Mouse (Mus musculus): ENCODE results near the gene Car6. TPM values are rescaled to one million over a fixed set of nuclear protein-coding genes. Genes with fewer than 3 reads are reported as not detected.
A peak's percentile ranks its signal among the peaks of the same experiment; 100 is the strongest.

Gene Car6
- polyA plus RNA-seq, 1 experiment from 2014 or later = not detected

DNA sequence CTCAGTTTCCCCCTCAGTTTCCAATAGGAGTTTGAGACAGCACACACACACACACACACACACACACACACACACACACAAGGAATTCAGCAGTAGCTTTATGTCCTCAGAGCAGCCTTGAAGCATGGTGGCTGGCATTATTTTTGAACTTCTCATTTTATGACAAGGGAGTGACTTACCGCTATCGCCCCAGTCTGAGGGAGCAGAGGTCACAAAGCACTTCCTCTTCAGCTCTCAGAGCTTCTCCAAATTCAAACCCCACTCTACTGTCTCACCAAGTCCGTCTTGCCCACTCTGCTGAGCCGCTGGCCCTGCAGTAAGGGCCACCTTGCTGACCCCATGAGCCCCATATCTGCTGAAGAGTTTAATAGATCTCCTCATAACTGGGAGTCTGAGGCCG, 1.6 kb upstream of the Car6 start:
- Histone ChIP-seq H3K27me3 (ENCODE audit: insufficient read depth, low read length) (no peaks in the 10 kb centered on the region), H3K4me3 (replicated peaks; ENCODE audit: low read depth, low read length) (no peak overlapping the region), H3K9me3 (replicated peaks; ENCODE audit: low read length) (no peaks in the 10 kb centered on the region), H3K36me3 (ENCODE audit: insufficient read depth, low read length) (no peaks in the 10 kb centered on the region), H3K4me1 (replicated peaks; ENCODE audit: insufficient read depth, low read length) (no peaks in the 10 kb centered on the region), H3K27ac (no peak overlapping the region), H3K9ac (ENCODE audit: low read depth, low read length) (no peak overlapping the region), H3K4me2 (ENCODE audit: low read length) (no peak overlapping the region)
- TF ChIP-seq CTCF (IDR thresholded peaks at IDR 0.05; ENCODE audit: low read depth) = no peak
- WGBS = 76% methylated on average over 5 of the region's 5 CpGs
- ATAC-seq (replicated peaks; ENCODE audit: low FRiP score, low read depth) (no peak), DNase-seq (ENCODE audit: low spot score) (no peak)

DNA sequence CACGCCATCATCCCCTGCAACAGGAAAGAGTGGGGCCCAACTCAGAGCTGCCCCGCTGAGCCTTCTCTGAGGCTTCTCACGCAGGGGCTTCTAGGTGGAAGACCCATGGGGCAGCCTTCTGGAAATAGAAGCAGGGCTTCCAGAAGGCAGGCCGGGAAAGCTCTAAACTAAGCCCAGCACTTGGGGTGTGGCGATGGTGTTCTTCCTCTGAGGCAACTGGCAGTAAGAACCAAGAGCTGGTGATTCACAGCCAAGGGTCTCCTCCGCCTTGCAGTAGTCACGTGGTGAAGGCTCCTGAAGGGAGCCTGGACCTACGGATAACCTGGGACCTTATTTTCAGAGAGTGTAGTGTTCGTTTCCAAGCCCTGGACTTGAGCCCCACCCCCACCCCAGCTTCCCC, 2.9 kb downstream of the Car6 start:
- H3K27me3 ChIP-seq (ENCODE audit: insufficient read depth, low read length) = no peaks in the 10 kb centered on the region
- no peaks in the 10 kb centered on the region for H3K36me3 ChIP-seq (ENCODE audit: insufficient read depth, low read length)
- no peaks in the 10 kb centered on the region for H3K9me3 ChIP-seq (replicated peaks; ENCODE audit: low read length)
- DNase-seq (ENCODE audit: low spot score) = no peak
- no peak overlapping the region for H3K27ac ChIP-seq
- no peak overlapping the region for H3K4me2 ChIP-seq (ENCODE audit: low read length)
- H3K4me3 ChIP-seq (replicated peaks; ENCODE audit: low read depth, low read length) = no peak overlapping the region
- TF ChIP-seq CTCF (IDR thresholded peaks at IDR 0.05; ENCODE audit: low read depth) = no peak
- no peak for ATAC-seq (replicated peaks; ENCODE audit: low FRiP score, low read depth)
- H3K9ac ChIP-seq (ENCODE audit: low read depth, low read length) = no peak overlapping the region
- 80% methylated on average over 9 of the region's 9 CpGs for WGBS
- H3K4me1 ChIP-seq (replicated peaks; ENCODE audit: insufficient read depth, low read length) = no peaks in the 10 kb centered on the region

DNA sequence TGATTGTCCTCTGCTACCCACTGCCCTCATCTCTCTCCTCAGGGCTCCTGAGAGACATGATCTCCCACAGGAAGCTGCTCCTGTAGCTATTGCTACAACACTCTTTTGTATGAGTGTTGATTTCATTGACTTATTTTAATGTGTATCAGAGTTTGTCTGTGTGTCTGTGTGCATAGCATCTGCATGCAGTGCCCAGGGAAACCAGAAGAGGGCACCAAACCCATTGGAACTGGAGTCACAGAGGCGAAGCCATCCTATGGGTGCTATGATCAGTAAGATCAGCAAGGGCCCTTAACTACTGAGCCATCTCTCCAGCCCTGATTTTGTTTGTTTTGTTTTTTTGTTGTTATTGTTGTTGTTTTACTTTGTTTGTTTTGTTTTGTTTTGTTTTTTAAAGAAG, 7.2 kb downstream of the Car6 start:
- no peak overlapping the region for H3K4me3 ChIP-seq (replicated peaks; ENCODE audit: low read depth, low read length)
- H3K9ac ChIP-seq (ENCODE audit: low read depth, low read length) = no peak overlapping the region
- TF ChIP-seq CTCF (IDR thresholded peaks at IDR 0.05; ENCODE audit: low read depth) = peak; percentile 86
- H3K4me2 ChIP-seq (ENCODE audit: low read length) = no peak overlapping the region
- H3K27me3 ChIP-seq (ENCODE audit: insufficient read depth, low read length) = no peaks in the 10 kb centered on the region
- no peaks in the 10 kb centered on the region for H3K4me1 ChIP-seq (replicated peaks; ENCODE audit: insufficient read depth, low read length)
- 53% methylated on average over 1 of the region's 1 CpGs for WGBS
- no peaks in the 10 kb centered on the region for H3K9me3 ChIP-seq (replicated peaks; ENCODE audit: low read length)
- ATAC-seq (replicated peaks; ENCODE audit: low FRiP score, low read depth) = no peak
- no peaks in the 10 kb centered on the region for H3K36me3 ChIP-seq (ENCODE audit: insufficient read depth, low read length)
- H3K27ac ChIP-seq = no peak overlapping the region
- peak; percentile 57 for DNase-seq (ENCODE audit: low spot score)

DNA sequence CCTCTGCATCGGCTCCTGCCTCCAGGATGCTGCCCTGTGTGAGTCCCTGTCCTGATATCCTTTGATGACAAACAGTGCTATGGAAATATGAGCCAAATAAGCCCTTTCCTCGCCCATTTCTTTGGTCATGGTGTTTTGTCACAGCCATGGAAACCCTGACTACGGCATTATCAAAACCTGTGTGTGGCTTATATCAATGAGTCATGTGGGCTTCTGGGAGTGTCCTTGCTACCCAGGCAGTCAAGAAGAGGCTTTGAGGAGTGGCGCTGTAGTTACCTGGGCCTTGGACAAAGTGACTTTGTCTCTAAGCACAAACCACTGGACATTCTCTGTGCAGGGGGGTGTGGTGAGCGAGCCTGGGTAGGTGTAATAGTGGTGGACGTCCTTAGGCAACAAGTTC, 8.9 kb downstream of the Car6 start:
- Histone ChIP-seq H3K27me3 (ENCODE audit: insufficient read depth, low read length) (no peaks in the 10 kb centered on the region), H3K27ac (no peak overlapping the region), H3K4me1 (replicated peaks; ENCODE audit: insufficient read depth, low read length) (no peaks in the 10 kb centered on the region), H3K9me3 (replicated peaks; ENCODE audit: low read length) (no peaks in the 10 kb centered on the region), H3K9ac (ENCODE audit: low read depth, low read length) (no peak overlapping the region), H3K36me3 (ENCODE audit: insufficient read depth, low read length) (no peaks in the 10 kb centered on the region), H3K4me2 (ENCODE audit: low read length) (no peak overlapping the region), H3K4me3 (replicated peaks; ENCODE audit: low read depth, low read length) (no peak overlapping the region)
- no peak for ATAC-seq (replicated peaks; ENCODE audit: low FRiP score, low read depth)
- 79% methylated on average over 6 of the region's 6 CpGs for WGBS
- no peak for DNase-seq (ENCODE audit: low spot score)
- TF ChIP-seq CTCF (IDR thresholded peaks at IDR 0.05; ENCODE audit: low read depth) = no peak

DNA sequence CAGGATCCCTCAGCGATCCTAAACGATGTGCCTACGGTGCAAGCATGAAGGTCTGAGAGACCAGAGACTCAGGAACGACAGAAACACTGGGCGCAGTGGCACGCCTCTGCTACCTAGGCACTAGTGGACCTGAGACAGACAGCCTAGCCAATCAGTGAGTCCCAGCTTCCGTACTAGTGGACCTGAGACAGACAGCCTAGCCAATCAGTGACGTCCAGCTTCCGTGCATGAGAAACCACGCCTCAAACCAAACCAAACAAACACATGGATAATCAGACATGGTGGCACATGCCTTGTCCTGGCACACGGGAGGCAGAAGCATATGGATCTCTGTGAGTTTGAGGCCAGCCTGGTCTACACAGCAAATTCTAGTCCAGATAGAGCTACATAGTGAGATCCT, 12.9 kb downstream of the Car6 start:
- no peaks in the 10 kb centered on the region for H3K9me3 ChIP-seq (replicated peaks; ENCODE audit: low read length)
- no peak overlapping the region for H3K27ac ChIP-seq
- 43% methylated on average over 11 of the region's 11 CpGs for WGBS
- H3K9ac ChIP-seq (ENCODE audit: low read depth, low read length) = no peak overlapping the region
- no peak for TF ChIP-seq CTCF (IDR thresholded peaks at IDR 0.05; ENCODE audit: low read depth)
- H3K4me1 ChIP-seq (replicated peaks; ENCODE audit: insufficient read depth, low read length) = no peaks in the 10 kb centered on the region
- DNase-seq (ENCODE audit: low spot score) (no peak), ATAC-seq (replicated peaks; ENCODE audit: low FRiP score, low read depth) (no peak)
- no peak overlapping the region for H3K4me3 ChIP-seq (replicated peaks; ENCODE audit: low read depth, low read length)
- H3K27me3 ChIP-seq (ENCODE audit: insufficient read depth, low read length) = no peaks in the 10 kb centered on the region
- no peak overlapping the region for H3K4me2 ChIP-seq (ENCODE audit: low read length)
- no peaks in the 10 kb centered on the region for H3K36me3 ChIP-seq (ENCODE audit: insufficient read depth, low read length)

DNA sequence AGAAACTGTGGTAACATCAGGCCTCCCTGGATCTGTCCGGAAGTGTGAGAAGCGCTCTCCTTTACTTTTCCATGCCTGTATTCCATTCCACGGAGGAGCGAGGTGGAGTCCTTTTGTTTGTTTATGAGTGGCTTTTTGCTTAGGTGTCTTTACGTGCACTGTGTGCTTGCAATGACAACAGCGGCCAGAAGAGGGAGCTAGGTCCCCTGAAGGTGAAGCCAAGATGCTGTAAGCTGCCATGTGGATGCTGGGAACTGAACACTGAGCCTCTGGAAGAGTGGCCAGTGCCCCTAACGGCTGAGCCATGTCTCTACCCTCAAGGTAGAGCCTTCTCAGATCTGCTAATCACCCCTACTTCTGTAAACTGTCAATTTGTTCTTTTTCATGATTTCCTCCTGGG, 19.8 kb downstream of the Car6 start:
- Histone ChIP-seq H3K9me3 (replicated peaks; ENCODE audit: low read length) (no peaks in the 10 kb centered on the region), H3K4me2 (ENCODE audit: low read length) (no peak overlapping the region), H3K27me3 (ENCODE audit: insufficient read depth, low read length) (no peaks in the 10 kb centered on the region), H3K4me1 (replicated peaks; ENCODE audit: insufficient read depth, low read length) (no peaks in the 10 kb centered on the region), H3K36me3 (ENCODE audit: insufficient read depth, low read length) (no peaks in the 10 kb centered on the region), H3K4me3 (replicated peaks; ENCODE audit: low read depth, low read length) (no peak overlapping the region), H3K27ac (no peak overlapping the region), H3K9ac (ENCODE audit: low read depth, low read length) (no peak overlapping the region)
- no peak for DNase-seq (ENCODE audit: low spot score)
- TF ChIP-seq CTCF (IDR thresholded peaks at IDR 0.05; ENCODE audit: low read depth) = 0 out of 2 replicates have a peak, but pooled peaks have one; percentile 14
- ATAC-seq (replicated peaks; ENCODE audit: low FRiP score, low read depth) = no peak
- WGBS = 90% methylated on average over 7 of the region's 7 CpGs

DNA sequence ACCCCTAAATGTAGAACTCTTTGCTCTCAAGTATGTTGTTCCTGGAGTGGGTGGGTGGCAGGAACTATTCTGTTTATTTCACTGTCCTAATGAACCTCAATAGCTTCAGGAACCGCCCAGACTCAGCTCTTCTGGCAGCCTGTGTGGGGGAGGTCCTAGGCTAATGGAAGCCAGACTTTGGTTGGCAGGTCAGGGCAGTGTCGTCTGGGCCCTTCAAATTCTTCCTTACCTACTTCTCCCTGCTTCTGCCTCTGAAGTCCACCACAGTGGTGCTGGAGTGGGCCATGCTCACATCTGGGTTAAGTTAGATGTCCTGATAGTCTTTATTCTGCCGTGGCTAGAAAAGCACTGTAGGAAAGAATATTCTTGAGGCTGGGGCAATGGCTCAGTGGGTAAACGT, 23.0 kb downstream of the Car6 start:
- Histone ChIP-seq H3K27me3 (ENCODE audit: insufficient read depth, low read length) (no peaks in the 10 kb centered on the region), H3K4me1 (replicated peaks; ENCODE audit: insufficient read depth, low read length) (no peaks in the 10 kb centered on the region), H3K4me3 (replicated peaks; ENCODE audit: low read depth, low read length) (no peak overlapping the region), H3K4me2 (ENCODE audit: low read length) (no peak overlapping the region), H3K36me3 (ENCODE audit: insufficient read depth, low read length) (no peaks in the 10 kb centered on the region), H3K27ac (no peak overlapping the region), H3K9me3 (replicated peaks; ENCODE audit: low read length) (no peaks in the 10 kb centered on the region), H3K9ac (ENCODE audit: low read depth, low read length) (no peak overlapping the region)
- DNase-seq (ENCODE audit: low spot score) (no peak), ATAC-seq (replicated peaks; ENCODE audit: low FRiP score, low read depth) (no peak)
- no peak for TF ChIP-seq CTCF (IDR thresholded peaks at IDR 0.05; ENCODE audit: low read depth)
- 43% methylated on average over 4 of the region's 4 CpGs for WGBS
